Mouse (Mus musculus) heart, adult 2 months (tissue): ENCODE results near the gene Efr3b. TPM values are rescaled to one million over a fixed set of nuclear protein-coding genes. Genes with fewer than 3 reads are reported as not detected.
A peak's percentile ranks its signal among the peaks of the same experiment; 100 is the strongest.

Experiments used
- DNase-seq, 2 experiments: peaks; one replicate each; pipeline ENCODE4 v3.0.0; 2021
- H3K27ac ChIP-seq: fragments of 200-600 bp; 2 replicates; pipeline ENCODE4 v1.8.1; 2022
- H3K27me3 ChIP-seq: fragments of 200-500 bp; 2 replicates; pipeline ENCODE4 v1.6.1; 2012; ENCODE audit warnings: mild to moderate bottlenecking, low read length, inconsistent platforms, mixed read lengths; ENCODE audit not compliant: control insufficient read depth, insufficient read depth
- H3K36me3 ChIP-seq: fragments of 200-500 bp; 2 replicates; pipeline ENCODE4 v1.6.1; 2012; ENCODE audit warnings: low read length, inconsistent platforms; ENCODE audit not compliant: control insufficient read depth, insufficient read depth
- H3K4me1 ChIP-seq: fragments of 200-500 bp; 2 replicates; pipeline ENCODE4 v1.6.1; 2011; ENCODE audit warnings: low read length; ENCODE audit not compliant: control insufficient read depth, insufficient read depth
- H3K4me3 ChIP-seq: fragments of 200-600 bp; 2 replicates; pipeline ENCODE4 v1.8.1; 2022
- H3K79me2 ChIP-seq: fragments of 200-500 bp; replicated peaks from 2 replicates; pipeline ENCODE4 v1.6.1; 2012; ENCODE audit warnings: mild to moderate bottlenecking, inconsistent platforms, low read length, moderate library complexity, mixed read lengths; ENCODE audit not compliant: control insufficient read depth, insufficient read depth
- H3K9ac ChIP-seq: fragments of 200-500 bp; 2 replicates; pipeline ENCODE4 v1.6.1; 2012; ENCODE audit warnings: low read depth, mild to moderate bottlenecking, control low read depth, inconsistent platforms, low read length, mixed read lengths
- CTCF ChIP-seq: fragments of 200-600 bp; IDR thresholded peaks from 2 replicates; pipeline ENCODE4 v1.8.1; 2022; ENCODE audit warnings: antibody characterized with exemption, mild to moderate bottlenecking, moderate library complexity
- EP300 ChIP-seq: fragments of 200-500 bp; IDR thresholded peaks from 2 replicates; pipeline ENCODE4 v1.6.1; 2011; ENCODE audit warnings: low read depth, low read length, control low read depth; ENCODE audit not compliant: insufficient read depth
- POLR2A ChIP-seq: fragments of 200-500 bp; IDR thresholded peaks from 2 replicates; pipeline ENCODE4 v1.6.1; 2011; ENCODE audit warnings: mild to moderate bottlenecking, low read depth, low read length, control low read depth; ENCODE audit not compliant: insufficient read depth
- WGBS: fragments of 180-500 bp; shearing (Covaris S2); methylation state at CpG from one replicate; pipeline ENCODE4 v1.1.7; 2018; 5-methylcytosine and 5-hydroxymethylcytosine counted together
- intact Hi-C: fragments of 180-260 bp; cut with DNase I; formaldehyde crosslinking; loops from one replicate; pipeline ENCODE4 v1.15.1; 2025
- polyA plus RNA-seq: library from polyadenylated mRNA; depleted of rRNA; stranded (reverse); fragments of >200 nt; gene quantifications from 2 replicates; pipeline ENCODE4 v1.2.3, GENCODE M21; 2012; rRNA removed
- total RNA-seq, 2 experiments: library from RNA; stranded (reverse); gene quantifications; 2 replicates each; pipeline ENCODE4 v1.2.3; 2021

Gene Efr3b
- total and polyA plus RNA-seq, 3 experiments: 5.3 to 9.9 (median 6.4) TPM

- TF ChIP-seq CTCF (peak; percentile 93), EP300 (0 out of 2 replicates have a peak, but pooled peaks have one; percentile 66), POLR2A (no peak)
- Histone ChIP-seq H3K36me3 (no peaks in the 10 kb centered on the region), H3K79me2 (no peaks in the 10 kb centered on the region), H3K9ac (no peak overlapping the region), H3K4me1 (no peaks in the 10 kb centered on the region), H3K27ac (no peak overlapping the region), H3K4me3 (no peak overlapping the region), H3K27me3 (no peaks in the 10 kb centered on the region)
- intact Hi-C loops: loop anchor here (2.0 to 5.0 kb wide), 3 partner anchors 59 to 281 kb away; no protein-coding TSS in a partner anchor
- DNase-seq: peak; percentile 58 to 79
- 0% methylated on average over 1 of the region's 1 CpGs for WGBS
Measured at GRCm38 (mm10) chr12:3926127-3926526, 112.6 kb downstream of the Efr3b start.

GRCm38 (mm10) chr12:3919423-3919822 is 119.3 kb downstream of the Efr3b start:
- H3K9ac ChIP-seq: no peak overlapping the region
- WGBS: 89% methylated on average over 3 of the region's 3 CpGs
- intact Hi-C loops: no loop called here
- TF ChIP-seq EP300: no peak
- TF ChIP-seq POLR2A: no peak
- H3K4me3 ChIP-seq: no peak overlapping the region
- no peaks in the 10 kb centered on the region for H3K4me1 ChIP-seq
- no peak overlapping the region for H3K27ac ChIP-seq
- no peak for DNase-seq
- no peaks in the 10 kb centered on the region for H3K79me2 ChIP-seq
- no peaks in the 10 kb centered on the region for H3K36me3 ChIP-seq
- H3K27me3 ChIP-seq: no peaks in the 10 kb centered on the region

GRCm38 (mm10) chr12:3918577-3918976 is 120.1 kb downstream of the Efr3b start:
- H3K27ac ChIP-seq: no peak overlapping the region
- TF ChIP-seq EP300: no peak
- TF ChIP-seq CTCF: no peak
- TF ChIP-seq POLR2A: no peak
- H3K4me3 ChIP-seq: no peak overlapping the region
- no peaks in the 10 kb centered on the region for H3K79me2 ChIP-seq
- no peak for DNase-seq
- no peak overlapping the region for H3K9ac ChIP-seq
- H3K4me1 ChIP-seq: no peaks in the 10 kb centered on the region
- 68% methylated on average over 3 of the region's 3 CpGs for WGBS
- H3K27me3 ChIP-seq: no peaks in the 10 kb centered on the region
- no peaks in the 10 kb centered on the region for H3K36me3 ChIP-seq
- intact Hi-C loops: no loop called here

GRCm38 (mm10) chr12:3917668-3918341 is 120.9 kb downstream of the Efr3b start:
- Histone ChIP-seq H3K79me2 (no peaks in the 10 kb centered on the region), H3K27me3 (no peaks in the 10 kb centered on the region), H3K4me1 (no peaks in the 10 kb centered on the region), H3K9ac (no peak overlapping the region), H3K27ac (no peak overlapping the region), H3K4me3 (no peak overlapping the region), H3K36me3 (no peaks in the 10 kb centered on the region)
- WGBS: 33% methylated on average over 14 of the region's 14 CpGs
- no peak for TF ChIP-seq CTCF
- no peak for TF ChIP-seq EP300
- TF ChIP-seq POLR2A: no peak
- intact Hi-C loops: no loop called here
- no peak for DNase-seq

GRCm38 (mm10) chr12:3915852-3916251 is 122.9 kb downstream of the Efr3b start:
- TF ChIP-seq CTCF: no peak
- TF ChIP-seq EP300: no peak
- TF ChIP-seq POLR2A: no peak
- Histone ChIP-seq H3K36me3 (no peaks in the 10 kb centered on the region), H3K27ac (no peak overlapping the region), H3K4me3 (no peak overlapping the region), H3K79me2 (no peaks in the 10 kb centered on the region), H3K9ac (no peak overlapping the region), H3K27me3 (no peaks in the 10 kb centered on the region), H3K4me1 (no peaks in the 10 kb centered on the region)
- WGBS: 70% methylated on average over 3 of the region's 3 CpGs
- DNase-seq: no peak
- intact Hi-C loops: no loop called here

Other genes starting within 250 kb of the Efr3b start
- 10 to 100 TPM; 50.9 to 56.0 TPM for gene Dnmt3a, start 232.9 kb downstream of the Efr3b start, total RNA-seq
- 13.6 and 22.4 TPM in 2 replicates for gene Dnmt3a, start 232.9 kb downstream of the Efr3b start, polyA plus RNA-seq
- gene Pomc, start 84.0 kb downstream of the Efr3b start, total RNA-seq: under 1 TPM; 0.36 to 0.50 TPM
- 0.37 TPM in 1 of 2 replicates, not detected in the other for gene Pomc, start 84.0 kb downstream of the Efr3b start, polyA plus RNA-seq
- gene Dnajc27, start 43.7 kb upstream of the Efr3b start, total RNA-seq: 1 to 10 TPM; 8.3 to 9.7 TPM
- gene Dnajc27, start 43.7 kb upstream of the Efr3b start, polyA plus RNA-seq: 7.0 and 14.0 TPM in 2 replicates
- 1 to 10 TPM; 3.4 to 4.3 TPM for gene Adcy3, start 94.2 kb upstream of the Efr3b start, total RNA-seq
- 4.7 and 4.8 TPM in 2 replicates for gene Adcy3, start 94.2 kb upstream of the Efr3b start, polyA plus RNA-seq
- gene Ptrhd1, start 195.1 kb upstream of the Efr3b start, total RNA-seq: 1 to 10 TPM; 3.7 to 4.0 TPM
- gene Ptrhd1, start 195.1 kb upstream of the Efr3b start, polyA plus RNA-seq: 2.6 and 3.0 TPM in 2 replicates
- gene Cenpo, start 195.4 kb upstream of the Efr3b start, total RNA-seq: 1 to 10 TPM; 1.9 to 2.0 TPM
- gene Cenpo, start 195.4 kb upstream of the Efr3b start, polyA plus RNA-seq: 3.5 and 4.7 TPM in 2 replicates